Mouse (Mus musculus): ENCODE results near the gene Dnajc15.

Dnajc15 gene

DNA sequence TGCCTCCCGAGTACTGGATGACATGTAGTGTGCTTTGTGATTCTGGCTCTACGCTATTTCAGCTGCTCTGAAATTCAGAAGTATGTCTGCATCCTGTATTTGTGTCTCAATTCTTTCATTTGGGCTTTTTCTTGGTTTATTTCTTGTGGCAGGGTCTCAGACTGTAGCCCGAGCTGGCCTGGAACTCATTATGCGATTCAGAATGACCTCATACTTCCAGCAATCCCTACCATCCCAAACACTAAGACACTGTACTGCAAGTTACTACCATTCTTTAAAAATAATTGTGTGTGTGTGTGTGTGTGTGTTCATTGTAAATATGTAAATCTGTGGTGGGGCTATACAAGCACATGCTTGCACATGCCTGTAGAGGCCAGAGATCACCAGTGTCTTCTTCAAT, 78.4 kb downstream of the Dnajc15 start:
- DNase-seq (ENCODE audit: low spot score in 2 of 2), result no peak

DNA sequence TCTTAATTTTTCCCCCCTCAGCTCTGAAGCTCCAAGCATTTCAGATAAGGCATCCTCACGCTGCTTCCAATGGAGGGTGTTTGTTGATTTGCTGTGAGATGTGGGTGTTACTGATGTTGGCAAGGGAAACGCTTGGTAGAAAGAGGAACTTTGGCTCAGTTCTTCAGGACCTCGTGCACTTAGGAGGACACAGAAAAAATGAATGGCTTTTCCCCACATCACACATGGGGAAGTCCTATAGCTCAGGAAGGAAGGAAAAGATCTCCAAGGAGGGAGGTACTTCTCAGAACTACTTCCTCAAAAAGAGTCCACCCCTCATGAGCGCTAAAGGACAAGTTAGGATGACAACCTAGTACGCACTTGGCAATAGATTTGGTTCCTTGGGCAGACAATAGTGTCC, 79.7 kb downstream of the Dnajc15 start:
- no peak for DNase-seq (ENCODE audit: low spot score in 2 of 2)

DNA sequence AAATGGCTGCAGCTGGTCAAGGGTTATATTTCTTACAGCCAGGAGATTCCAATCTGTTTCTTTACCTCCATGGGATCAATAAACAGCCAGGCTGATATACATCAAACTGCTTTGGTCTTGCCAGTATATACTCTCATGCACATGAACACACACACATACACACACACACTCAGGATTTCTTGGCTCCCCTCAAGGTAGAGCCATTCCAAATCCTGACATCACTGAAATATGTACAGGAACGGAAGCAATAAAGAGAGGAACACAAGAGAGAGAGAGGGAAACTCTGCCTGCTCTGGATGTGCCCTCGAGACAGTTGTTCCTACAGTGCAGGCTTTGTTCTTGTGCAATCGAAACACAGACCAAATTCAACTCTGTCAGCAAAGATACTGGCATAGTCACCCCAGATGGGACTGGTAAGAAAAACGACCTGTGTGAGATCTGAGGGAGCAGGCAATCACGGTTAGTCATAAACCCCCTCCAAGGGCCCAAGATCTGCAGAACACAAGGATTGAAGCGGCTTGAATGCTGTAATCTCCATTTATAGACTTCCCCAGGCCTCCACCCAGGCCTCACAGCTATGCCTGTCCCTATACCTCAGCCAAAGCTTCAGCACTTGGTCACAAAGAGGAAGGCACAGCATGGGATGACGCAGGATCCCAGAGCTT, 80.5 kb downstream of the Dnajc15 start:
- no peak for DNase-seq (ENCODE audit: low spot score in 2 of 2)

DNA sequence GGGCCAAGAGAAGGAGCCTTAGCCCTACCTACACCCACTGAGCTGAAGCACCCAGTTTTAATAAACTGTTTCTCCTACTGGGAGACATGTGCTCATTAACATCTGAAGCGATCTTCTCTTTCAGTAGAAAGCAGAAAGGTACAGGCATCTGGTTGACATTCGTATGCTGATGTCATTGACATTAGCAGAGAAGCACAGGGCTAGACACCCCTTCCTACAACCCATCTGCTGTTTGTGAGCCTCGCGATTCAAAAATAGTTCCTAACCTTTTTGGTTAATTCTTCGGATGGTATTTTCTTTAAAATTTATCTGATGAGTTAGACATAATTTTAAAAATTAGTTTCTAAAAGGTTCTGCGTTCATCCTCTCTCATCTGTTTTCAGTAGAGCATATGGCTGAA, 81.9 kb downstream of the Dnajc15 start:
- no peak for DNase-seq (ENCODE audit: low spot score in 2 of 2)

DNA sequence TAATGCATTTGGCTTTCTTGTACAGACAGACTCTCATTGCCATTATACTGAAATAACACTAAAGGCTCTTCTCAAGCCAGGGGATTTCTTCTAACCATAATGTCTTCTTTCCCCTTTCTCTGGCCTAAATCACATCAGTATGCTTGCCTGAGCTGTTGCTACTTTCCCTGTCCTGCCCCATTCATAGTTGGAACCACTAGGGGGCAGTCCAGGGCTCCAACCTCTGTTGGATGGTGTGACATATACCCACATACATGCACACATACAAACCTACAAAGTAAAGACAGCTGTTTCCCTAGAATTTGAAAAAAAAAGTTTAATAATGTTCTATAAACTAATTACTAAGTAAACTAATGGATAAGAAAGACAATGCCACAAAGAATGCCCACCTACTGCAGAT, 91.7 kb downstream of the Dnajc15 start:
- no peak for DNase-seq (ENCODE audit: low spot score in 2 of 2)

DNA sequence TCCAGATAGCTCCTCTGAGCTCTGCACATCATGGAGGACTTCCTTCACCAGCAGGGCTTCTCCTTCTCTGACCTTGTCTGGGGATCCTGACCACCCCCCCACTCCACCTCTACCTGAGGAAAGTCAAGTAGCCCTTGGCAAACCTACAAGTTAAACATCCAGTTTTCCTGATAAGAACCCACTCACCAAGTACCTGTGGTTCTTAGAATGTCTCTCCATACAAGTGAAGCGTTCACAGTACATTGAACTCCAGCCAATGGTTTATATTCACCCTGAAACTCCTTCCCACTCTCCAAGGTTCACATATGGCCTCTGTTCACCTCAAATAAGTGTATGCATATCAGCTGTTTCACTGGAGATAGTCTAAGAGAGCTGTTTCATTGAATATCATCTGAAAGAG, 97.6 kb downstream of the Dnajc15 start:
- no peak for DNase-seq (ENCODE audit: low spot score in 2 of 2)

DNA sequence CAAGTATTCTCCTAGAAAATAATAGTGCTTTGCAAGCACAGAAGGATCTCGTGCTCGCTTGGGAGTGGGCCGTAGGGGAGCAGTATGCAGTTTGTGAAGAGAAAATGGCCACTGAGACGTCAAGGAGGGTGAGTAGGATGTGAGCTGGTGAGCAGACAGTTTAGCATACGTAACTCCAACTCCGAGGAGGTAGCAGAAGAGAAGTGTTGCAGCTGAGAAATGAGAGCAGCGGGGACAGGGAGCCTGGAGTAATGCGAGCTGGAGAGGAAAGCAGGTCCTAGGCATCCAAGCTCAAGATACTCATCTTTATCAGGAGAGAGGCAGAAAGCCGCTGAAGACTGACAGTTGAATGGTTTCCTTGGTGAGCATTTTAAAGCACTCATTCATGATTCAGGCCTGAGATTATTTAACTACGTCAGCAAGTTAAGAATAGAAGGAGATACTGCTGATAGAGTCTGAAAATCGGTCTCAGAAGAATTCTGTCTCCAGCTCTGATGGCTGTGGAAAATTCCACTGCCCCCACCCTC, 98.9 kb downstream of the Dnajc15 start:
- DNase-seq (ENCODE audit: low spot score in 2 of 2), result no peak

DNA sequence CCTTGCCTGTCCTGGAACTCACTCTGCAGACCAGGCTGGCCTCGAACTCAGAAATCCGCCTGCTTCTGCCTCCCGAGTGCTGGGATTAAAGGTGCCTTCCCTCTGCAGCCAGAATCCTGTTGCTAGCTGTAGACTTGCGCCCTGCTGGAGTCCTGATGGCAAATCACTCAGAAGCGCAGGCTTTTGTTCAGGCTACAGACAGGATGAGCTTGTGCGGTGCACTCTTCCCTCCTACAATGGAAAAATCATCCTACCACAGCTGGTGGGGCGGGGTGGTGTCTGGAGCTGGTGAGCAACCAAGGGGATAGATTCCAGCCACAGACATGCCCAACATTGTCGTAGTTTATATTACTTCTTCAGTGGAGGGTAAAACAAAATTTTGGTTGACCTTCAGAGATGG, 101.6 kb downstream of the Dnajc15 start:
- DNase-seq (ENCODE audit: low spot score in 2 of 2), result no peak

DNA sequence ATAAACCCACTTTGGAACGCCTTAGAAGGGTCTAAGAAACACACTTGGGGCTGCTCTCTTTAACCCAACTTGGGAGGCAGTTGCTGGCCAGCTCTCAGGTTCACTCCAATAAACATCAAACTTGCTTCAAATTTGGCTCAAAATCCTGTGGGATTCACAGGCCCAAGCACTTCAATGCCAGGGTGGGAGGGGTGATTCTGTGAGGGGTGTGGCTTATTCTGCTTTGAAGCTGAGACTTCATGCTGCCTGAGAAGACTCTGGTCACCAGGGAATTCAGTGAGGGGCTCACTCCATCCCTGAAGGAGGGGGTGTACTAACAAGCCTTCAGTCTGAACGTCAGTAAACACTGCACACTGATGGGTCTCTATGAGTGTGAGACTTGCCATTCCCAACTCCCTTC, 103.3 kb downstream of the Dnajc15 start:
- no peak for DNase-seq (ENCODE audit: low spot score in 2 of 2)

Measured in frontal cortex, postnatal 14 days (tissue).